In the genomic region with DNA sequence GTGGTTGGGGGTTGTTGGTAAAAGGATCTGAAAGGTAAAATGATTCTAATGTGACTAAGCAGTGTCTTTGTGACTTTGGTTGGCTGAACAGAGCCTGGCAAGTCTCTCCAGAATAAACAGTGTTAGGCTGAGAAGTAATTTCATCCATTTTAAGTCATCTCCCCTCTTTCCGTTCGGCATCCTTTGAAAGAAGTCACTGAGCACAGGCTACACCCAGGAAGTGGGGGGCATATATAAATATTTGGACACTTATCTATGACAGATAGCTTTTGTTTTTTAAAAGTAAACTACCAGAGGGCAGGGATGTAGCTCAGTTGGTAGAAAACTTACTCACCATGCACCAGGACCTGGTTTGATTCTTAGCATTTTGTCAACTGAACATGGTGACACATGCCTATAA, we compare ENCODE assay signal across 36 mouse cellular contexts. TPM values are rescaled to one million over a fixed set of nuclear protein-coding genes. Genes with fewer than 3 reads are reported as not detected.
"Had no signal": no experiment of that assay in that cellular context is flagged by ENCODE, and none has a peak within 500 bp of the region (broad histone marks: within the 10 kb centered on the region; RNA-seq: fewer than 3 reads in every experiment).

No protein-coding gene starts in this region.

- H3K36me3 ChIP-seq: heart, embryonic 10.5 days; heart, embryonic 12.5 days; heart, embryonic 13.5 days; heart, embryonic 15.5 days; hindbrain, embryonic 10.5 days; hindbrain, embryonic 12.5 days; hindbrain, embryonic 13.5 days; hindbrain, embryonic 15.5 days; intestine, embryonic 15.5 days; kidney, embryonic 15.5 days had no signal

- H3K9ac ChIP-seq: heart, embryonic 12.5 days; heart, embryonic 13.5 days; heart, embryonic 15.5 days; hindbrain, embryonic 12.5 days; hindbrain, embryonic 13.5 days; hindbrain, embryonic 14.5 days; hindbrain, embryonic 15.5 days; intestine, embryonic 15.5 days; kidney, embryonic 15.5 days had no signal

- H3K4me2 ChIP-seq: heart, embryonic 11.5 days; heart, embryonic 12.5 days; heart, embryonic 13.5 days; heart, embryonic 15.5 days; hindbrain, embryonic 12.5 days; hindbrain, embryonic 13.5 days; hindbrain, embryonic 14.5 days; hindbrain, embryonic 15.5 days; intestine, embryonic 15.5 days; kidney, embryonic 15.5 days had no signal

- H3K4me3 ChIP-seq: heart, adult 2 months; heart, embryonic 10.5 days; heart, embryonic 12.5 days; heart, embryonic 13.5 days; heart, embryonic 15.5 days; hindbrain, embryonic 10.5 days; hindbrain, embryonic 12.5 days; hindbrain, embryonic 13.5 days; hindbrain, embryonic 15.5 days; intestine, embryonic 15.5 days; kidney, embryonic 15.5 days; layer of hippocampus, adult 2 months had no signal

- ATAC-seq: hindbrain, embryonic 16.5 days; hindbrain, postnatal 0 days; inflammation-experienced regulatory T-cells, adult 6 months; intestine, embryonic 15.5 days; intestine, embryonic 16.5 days; intestine, postnatal 0 days had no signal

- H3K9me3 ChIP-seq: heart, embryonic 10.5 days; heart, embryonic 12.5 days; heart, embryonic 13.5 days; heart, embryonic 15.5 days; hindbrain, embryonic 10.5 days; hindbrain, embryonic 12.5 days; hindbrain, embryonic 13.5 days; hindbrain, embryonic 15.5 days; intestine, embryonic 15.5 days; kidney, embryonic 15.5 days had no signal

- DNase-seq: heart, adult 18-20 months; heart, adult 2 months; heart, postnatal 10 days; heart, postnatal 14 days; heart, postnatal 36 days; heart, postnatal 4 days; kidney, adult 11 months; layer of hippocampus, adult 9-11 months had no signal

- H3K27me3 ChIP-seq: heart, embryonic 15.5 days; hindbrain, embryonic 12.5 days; hindbrain, embryonic 15.5 days; intestine, embryonic 15.5 days; kidney, embryonic 15.5 days had no signal

- H3K27ac ChIP-seq: heart, adult 2 months; heart, embryonic 10.5 days; heart, embryonic 13.5 days; heart, embryonic 15.5 days; hindbrain, embryonic 10.5 days; hindbrain, embryonic 12.5 days; hindbrain, embryonic 13.5 days; hindbrain, embryonic 14.5 days; hindbrain, embryonic 15.5 days; hindbrain, postnatal 0 days; intestine, embryonic 15.5 days; kidney, embryonic 15.5 days; kidney, postnatal 0 days; layer of hippocampus, adult 2 months had no signal

- H3K4me1 ChIP-seq: heart, embryonic 10.5 days; heart, embryonic 12.5 days; heart, embryonic 13.5 days; heart, embryonic 15.5 days; hindbrain, embryonic 10.5 days; hindbrain, embryonic 12.5 days; hindbrain, embryonic 13.5 days; hindbrain, embryonic 15.5 days; intestine, embryonic 15.5 days; kidney, embryonic 15.5 days had no signal

RNA-seq across cellular contexts. Expression of gene Cyp1a1, which starts 0.9 kb away (rescaled TPM):
- polyA plus RNA-seq: heart, embryonic 10.5 days; heart, embryonic 11.5 days; heart, embryonic 12.5 days; heart, embryonic 13.5 days; heart, embryonic 14.5 days; heart, embryonic 15.5 days; heart, embryonic 16.5 days; hindbrain, embryonic 10.5 days; hindbrain, embryonic 11.5 days; hindbrain, embryonic 12.5 days; intestine, embryonic 14.5 days; intestine, embryonic 15.5 days; intestine, embryonic 16.5 days had no signal

RNA-seq across cellular contexts. Expression of gene Cyp1a2, which starts 5.1 kb away (rescaled TPM):
- polyA plus RNA-seq: heart, adult 2 months; heart, embryonic 10.5 days; heart, embryonic 11.5 days; heart, embryonic 12.5 days; heart, embryonic 13.5 days; heart, embryonic 14.5 days; heart, embryonic 15.5 days; heart, postnatal 0 days; hindbrain, embryonic 10.5 days; hindbrain, embryonic 11.5 days; hindbrain, embryonic 12.5 days; hindbrain, embryonic 13.5 days; hindbrain, embryonic 14.5 days; hindbrain, embryonic 15.5 days; hindbrain, embryonic 16.5 days; hindbrain, postnatal 0 days; inflammation-experienced regulatory T-cells, adult 6 months; intestine, embryonic 14.5 days; intestine, embryonic 15.5 days; intestine, embryonic 16.5 days; intestine, postnatal 0 days; kidney, adult 2 months; kidney, embryonic 14.5 days; kidney, embryonic 15.5 days; kidney, embryonic 16.5 days; kidney, postnatal 0 days; large intestine, adult 2 months had no signal
